Mouse (Mus musculus): ENCODE data around the gene Mdga1.
"Not testable (repeated sequence)": the region's sequence is repeated elsewhere in the genome, so short reads cannot be mapped to it uniquely, and the experiment has no call there.

The Mdga1 gene

DNA sequence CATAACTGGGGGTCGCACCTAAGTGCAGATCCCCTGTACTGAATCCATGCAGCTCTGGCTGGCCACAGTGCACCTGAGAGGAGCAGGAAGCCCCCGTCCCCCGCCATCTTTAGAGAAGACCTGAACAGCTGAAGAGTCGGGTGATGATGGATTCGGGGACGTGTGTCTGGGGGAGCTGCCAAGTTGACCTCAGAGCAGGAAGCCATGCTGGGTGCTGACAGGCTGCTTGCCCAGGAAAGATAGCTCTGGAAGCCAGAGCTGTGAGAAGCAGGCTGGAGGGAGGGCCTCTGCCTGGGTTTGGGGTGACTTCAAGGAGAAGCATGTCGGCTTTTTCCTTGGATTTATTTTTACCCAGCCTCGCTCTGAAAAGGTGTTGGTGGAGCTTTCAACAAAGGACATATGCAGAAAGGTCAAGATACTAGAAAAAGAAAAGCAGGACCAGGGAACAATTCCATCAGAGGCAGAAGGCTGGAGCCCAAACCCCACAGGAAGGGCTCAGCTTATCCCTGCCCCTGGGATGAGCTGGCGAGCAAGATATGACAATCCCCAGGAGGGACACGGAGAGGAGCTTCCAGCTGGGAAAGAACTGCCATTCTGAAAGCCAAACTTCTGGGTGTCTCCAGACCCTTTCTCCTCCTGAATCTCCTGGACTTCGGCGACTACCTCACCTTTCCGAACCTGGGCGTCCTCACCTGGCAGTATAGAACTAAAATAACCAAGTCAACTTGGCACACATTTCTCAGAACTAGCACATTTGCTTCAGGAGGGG lies 146.3 kb downstream of the Mdga1 start:
- in situ Hi-C loops (cut with MboI; ENCODE audit: unreplicated experiment in 2 of 2) = no loop called here

DNA sequence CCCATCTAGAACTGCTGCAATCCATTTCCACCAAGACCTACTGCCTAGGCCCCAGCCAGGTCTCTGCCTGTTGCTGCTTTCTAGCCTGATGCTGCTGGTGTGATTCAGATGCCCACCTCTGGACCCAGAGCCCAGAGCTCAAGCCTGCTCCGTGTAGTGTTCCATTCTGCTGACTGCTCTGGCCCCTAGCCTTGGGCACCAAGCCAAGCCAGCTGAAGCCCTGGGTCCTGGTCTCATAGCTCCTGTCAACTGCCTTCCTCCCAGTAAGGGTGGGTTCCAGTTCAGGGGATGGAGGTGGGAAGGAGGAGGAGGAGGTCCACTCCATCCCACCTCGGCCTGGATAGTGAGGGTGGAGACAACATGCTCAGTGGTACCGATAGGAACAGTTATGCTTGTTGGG lies 150.3 kb downstream of the Mdga1 start:
- in situ Hi-C loops (cut with MboI; ENCODE audit: unreplicated experiment in 2 of 2) = no loop called here

DNA sequence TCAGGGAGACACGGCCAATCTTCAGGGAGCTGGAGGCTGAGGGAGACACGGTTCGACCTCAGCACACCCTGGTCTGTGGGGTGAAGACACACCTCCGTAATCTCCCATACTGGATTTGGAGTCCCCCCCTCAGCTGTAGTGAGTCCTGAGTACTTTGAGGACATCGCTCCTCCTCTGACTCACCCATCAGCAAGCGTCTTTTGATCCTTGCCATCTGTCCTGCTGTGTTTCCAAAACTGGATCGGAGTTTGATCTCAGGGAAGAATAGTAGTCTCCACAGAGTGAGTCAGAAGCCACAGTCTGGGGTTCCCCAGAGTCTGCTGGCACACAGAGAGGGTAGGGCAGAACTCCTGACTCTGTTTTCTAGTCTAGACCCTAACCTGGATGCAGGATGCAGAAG lies 150.9 kb downstream of the Mdga1 start:
- in situ Hi-C loops (cut with MboI; ENCODE audit: unreplicated experiment in 2 of 2) = no loop called here

DNA sequence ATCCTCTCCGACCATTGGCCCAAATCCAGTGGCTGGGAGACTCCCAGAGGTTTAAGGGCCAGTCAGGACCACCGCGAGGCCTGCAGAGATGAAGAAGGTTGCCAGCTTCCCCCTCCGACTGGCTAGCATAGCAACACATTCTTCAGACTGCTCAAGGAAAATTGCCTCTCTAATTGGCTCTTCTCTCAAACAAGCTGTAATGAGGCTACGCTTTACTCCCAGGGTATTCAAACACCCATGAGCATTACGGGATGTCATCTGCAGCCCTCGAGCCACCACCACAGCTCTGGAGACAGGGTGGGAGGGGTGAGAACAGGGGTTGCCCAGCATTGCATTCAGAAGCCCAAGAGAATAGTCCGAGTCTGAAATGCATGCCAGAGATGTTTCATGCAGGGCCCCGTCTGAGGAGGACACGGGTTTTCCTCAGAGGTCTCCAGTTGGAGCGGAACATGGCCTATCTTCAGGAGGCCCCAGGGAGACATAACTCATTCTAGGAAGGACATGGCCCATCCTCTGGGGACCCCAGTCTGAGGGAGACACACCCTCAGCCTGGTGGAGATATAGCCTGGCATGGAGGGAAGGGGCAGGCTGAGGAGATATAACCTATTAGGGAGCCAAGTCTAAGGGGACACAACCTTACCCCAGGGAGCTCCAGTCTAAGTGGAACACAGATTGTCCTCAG lies 151.5 kb downstream of the Mdga1 start:
- in situ Hi-C loops (cut with MboI; ENCODE audit: unreplicated experiment in 2 of 2) = no loop called here

DNA sequence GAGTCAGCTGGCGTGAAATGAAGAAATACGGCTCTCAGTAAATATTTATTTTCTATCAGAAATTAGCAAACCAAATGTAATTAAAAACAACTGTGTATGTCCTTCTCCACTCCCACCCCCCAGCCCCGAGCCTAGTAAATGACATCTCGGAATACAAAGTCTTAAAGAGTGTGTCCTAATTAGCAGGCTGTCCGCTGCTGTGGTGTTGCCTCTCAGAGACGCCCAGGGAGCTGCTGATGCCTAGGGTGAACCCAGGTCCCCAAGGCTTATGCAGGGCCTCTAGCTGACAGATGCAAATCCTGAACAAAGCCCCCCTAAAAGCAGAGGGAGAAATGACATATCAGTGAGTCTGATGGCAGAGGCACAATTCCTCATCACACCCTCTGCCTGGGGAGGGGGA lies 155.1 kb downstream of the Mdga1 start:
- in situ Hi-C loops (cut with MboI; ENCODE audit: unreplicated experiment in 2 of 2) = no loop called here

DNA sequence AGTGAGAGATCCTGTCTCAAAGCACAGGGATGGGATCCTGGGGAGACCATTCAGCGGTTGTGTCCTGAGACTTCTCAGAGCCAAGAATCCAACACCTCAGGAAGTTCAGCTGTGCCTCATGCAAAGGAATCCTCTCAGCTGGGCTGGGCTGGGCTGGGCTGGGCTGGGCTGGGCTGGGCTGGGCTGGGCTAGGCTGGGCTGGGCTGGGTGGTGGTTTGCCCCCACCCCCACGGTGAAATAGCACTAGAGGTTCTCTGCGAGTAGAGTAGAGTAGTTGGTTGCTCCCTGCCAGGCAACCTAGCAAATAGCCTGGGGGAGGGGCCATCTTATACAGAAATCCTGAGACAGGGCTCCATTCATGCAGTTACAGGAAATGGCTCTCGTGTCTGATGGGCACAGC lies 156.6 kb downstream of the Mdga1 start:
- in situ Hi-C loops (cut with MboI; ENCODE audit: unreplicated experiment in 2 of 2) = no loop called here

DNA sequence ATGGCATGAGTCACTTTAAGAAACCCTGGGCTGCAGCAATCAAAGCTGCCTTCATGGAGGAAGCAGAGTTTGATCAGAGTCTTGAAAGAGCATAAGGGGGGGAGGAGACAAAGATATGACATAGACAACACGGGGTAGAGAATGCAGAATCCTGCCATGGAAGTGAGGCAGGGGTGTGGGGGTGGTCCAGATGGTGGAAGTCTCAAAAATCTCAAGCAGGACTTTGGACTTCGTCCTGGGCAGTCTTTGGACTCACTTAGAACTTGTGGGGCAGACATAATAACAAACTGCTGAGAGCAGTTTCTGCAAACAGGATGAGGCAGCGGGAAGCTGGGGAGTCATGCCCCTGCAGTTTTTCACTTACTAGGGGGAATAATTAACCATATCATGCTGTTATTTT lies 166.3 kb downstream of the Mdga1 start:
- in situ Hi-C loops (cut with MboI; ENCODE audit: unreplicated experiment in 2 of 2) = no loop called here

DNA sequence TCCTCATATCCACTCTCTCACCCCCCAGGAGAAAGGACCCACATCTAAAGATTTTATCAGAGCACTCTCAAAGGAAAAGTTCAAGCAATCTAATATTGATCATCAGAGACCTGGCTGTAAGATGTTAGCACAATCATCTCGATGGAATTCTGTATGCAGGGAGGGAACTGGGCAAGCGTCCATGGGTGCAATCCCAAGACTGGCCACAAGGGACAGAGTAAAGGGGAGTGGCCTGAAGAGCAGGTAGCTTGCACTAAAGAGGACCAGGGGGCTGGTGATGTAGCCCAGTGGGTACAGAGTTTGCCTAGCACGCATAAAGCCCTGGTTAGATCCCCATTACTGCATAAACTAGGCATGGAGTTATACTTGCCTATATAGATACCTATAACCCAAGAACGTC lies 168.5 kb downstream of the Mdga1 start:
- in situ Hi-C loops (cut with MboI; ENCODE audit: unreplicated experiment in 2 of 2) = no loop called here

DNA sequence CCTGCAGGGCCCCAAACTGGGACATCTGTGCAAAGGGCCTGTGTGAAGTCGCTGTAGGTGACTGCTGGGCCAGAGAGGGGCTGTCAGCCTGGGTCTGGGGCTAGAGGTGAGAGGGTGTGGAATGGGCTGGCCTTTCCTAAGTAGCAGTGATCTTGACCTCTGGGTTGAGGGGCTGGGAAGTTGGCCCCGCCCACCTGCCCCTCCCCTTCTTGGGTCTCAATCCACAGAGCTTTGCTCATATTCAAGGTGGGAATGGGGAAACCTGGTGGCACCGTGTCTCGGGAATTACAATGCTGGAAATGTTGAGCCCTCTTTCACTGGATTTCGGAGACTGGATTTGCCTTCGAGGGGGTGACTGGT lies 169.8 kb downstream of the Mdga1 start:
- in situ Hi-C loops (cut with MboI; ENCODE audit: unreplicated experiment in 2 of 2) = no loop called here

DNA sequence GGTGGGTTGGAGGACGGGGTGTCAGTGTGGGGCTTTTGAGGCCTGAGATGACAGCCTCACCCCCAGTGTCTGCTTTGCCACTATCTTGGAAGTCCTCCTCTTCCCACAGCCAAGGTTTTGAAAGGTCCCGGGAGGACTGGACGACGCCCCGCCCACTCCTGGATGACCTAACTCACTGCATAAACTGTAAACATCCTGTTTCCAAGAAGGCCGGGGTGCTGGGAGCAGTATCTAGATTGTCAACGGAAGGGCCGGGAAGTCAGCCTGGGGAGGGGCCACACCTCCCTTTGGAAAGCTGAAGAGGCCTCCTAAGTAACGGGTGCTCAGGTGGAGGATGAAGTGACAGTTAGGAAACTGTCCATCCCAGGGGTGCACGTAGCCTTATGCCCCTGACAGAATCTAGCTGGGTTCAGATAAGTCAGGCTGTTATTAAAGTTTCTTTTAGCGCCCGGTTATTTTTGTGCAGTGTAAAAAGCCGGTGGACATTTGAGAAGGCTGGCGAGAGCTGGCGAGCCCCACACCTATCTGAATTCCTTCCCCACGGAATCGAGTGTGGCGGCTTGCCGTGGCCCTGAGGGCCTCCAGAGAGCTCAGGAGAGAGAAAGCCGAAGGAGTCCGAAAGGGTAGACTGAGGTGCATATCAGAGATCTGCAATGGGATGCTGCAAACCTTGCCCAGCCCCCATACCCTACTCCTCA lies 170.3 kb downstream of the Mdga1 start:
- in situ Hi-C loops (cut with MboI; ENCODE audit: unreplicated experiment in 2 of 2) = no loop called here

DNA sequence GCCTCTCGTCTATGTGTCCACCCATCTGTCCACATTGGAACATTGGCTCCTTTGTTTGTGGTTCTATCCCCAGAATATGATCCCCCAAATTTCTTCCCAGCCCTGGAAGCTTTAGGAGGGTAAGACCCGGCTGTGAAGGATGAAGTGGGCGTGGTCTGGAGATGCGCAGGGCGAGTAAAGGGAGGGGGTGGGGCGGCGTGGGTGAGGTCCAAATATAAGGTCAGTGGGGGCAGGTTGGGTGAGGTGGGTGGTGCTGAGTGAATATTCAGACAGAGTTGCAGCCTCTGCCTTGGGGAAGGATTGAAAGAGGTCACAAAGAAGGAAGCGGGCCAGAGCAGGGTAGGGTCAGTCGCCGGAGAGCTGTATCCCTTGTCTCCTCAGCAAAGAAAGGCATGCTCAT lies 171.7 kb downstream of the Mdga1 start:
- in situ Hi-C loops (cut with MboI; ENCODE audit: unreplicated experiment in 2 of 2) = no loop called here

DNA sequence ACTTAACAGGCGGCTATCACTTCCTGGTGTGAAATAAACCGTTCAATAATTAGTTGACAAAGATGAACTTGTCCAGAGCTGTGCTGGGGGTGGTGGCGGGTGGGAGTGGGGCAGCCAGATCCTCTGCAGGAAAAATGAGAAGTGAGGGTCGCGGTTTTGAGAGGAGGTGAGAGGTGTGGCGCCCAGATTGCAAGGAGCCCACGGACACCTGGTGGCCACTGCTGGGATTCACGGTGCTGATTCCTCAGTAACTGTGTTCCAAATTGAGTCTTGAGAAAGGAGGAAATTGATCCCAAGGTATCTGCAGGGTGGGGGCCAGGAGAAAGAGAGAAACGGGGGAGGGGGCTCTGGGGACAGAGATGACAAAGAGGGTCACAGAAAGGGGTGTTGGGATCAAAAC lies 173.1 kb downstream of the Mdga1 start:
- in situ Hi-C loops (cut with MboI; ENCODE audit: unreplicated experiment in 2 of 2) = no loop called here

DNA sequence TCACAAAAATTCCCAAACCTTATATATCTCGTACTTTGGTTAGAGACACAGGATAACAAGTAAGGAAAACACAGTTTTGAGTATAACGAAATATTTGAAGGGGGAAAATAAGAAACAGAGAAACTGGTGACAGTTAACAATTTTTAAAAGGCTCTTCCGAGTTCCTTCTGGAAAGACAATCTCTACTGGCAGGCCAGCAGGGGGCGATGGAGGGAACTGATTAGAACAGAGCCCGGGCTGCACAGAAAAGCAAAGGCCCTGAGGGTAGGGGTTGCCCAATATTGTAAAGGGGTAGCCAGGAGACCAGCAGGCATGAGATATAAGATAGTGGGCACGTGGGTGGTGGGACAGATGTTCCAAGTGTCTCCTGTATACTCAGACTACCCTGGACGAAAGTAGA lies 173.8 kb downstream of the Mdga1 start:
- in situ Hi-C loops (cut with MboI; ENCODE audit: unreplicated experiment in 2 of 2) = no loop called here

DNA sequence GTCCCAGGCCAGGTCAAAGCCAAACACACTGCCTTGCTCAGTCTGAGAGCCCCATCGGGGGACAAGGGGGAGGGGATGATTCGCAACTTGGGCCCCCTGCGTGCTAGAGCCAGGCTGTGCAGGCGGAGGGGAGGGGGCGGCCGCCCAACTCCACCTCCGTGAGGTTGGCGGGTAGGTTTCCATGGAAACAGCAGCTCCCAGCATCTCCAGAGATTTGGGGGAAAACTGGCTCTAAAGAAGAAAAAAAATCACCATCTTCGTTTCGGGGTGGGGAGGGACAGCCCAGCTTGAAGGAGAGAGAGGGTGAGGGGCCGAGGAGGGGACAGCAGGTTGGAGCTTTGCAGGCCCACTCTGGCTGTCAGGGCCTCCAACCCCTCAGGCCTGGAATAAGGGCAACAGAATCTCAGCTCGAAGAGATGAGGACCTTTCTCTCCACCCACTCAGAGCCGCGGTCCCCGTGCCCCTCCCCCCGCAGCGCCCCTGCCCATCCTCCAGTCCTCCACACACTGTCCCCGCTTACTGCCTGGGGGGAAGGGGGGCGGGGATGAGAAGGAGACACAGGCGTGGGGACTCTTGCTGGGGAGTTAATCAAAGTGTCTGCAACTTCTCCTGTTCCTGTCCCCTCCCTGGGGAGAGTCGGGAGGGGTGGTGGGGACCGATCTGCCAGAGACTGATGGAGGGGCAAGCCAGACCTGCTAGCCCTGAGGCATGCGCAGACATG lies 174.7 kb downstream of the Mdga1 start:
- in situ Hi-C loops (cut with MboI; ENCODE audit: unreplicated experiment in 2 of 2) = no loop called here

DNA sequence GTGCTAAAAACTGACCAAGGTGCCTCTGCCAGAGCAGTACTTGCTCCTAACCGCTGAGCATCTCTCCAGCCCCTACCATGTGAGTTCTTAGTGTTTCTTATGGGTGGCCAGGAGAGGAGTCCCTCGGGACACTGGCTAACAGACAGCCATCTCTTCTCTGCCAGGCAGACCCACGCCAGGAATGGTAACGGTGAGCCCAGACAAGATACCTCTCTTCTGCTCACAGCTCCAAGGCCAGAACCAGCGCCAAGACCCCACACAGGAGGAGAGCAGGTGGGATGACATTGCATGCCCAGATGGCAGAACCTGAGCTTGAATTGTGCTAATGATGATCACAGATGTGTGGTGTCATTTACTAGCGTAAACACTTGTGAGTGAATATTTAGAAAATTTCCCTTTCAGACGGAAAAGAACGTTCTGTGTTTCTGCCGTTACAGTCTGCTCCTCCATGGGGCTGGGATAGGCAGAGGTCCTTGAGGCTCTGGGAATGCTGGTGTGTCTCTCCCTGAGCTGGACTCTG lies 178.3 kb downstream of the Mdga1 start:
- in situ Hi-C loops (cut with MboI; ENCODE audit: unreplicated experiment in 2 of 2) = loop anchor here in 1 of 2 experiments (5.0 kb wide), 1 partner anchor 91 kb away; no protein-coding TSS in a partner anchor

DNA sequence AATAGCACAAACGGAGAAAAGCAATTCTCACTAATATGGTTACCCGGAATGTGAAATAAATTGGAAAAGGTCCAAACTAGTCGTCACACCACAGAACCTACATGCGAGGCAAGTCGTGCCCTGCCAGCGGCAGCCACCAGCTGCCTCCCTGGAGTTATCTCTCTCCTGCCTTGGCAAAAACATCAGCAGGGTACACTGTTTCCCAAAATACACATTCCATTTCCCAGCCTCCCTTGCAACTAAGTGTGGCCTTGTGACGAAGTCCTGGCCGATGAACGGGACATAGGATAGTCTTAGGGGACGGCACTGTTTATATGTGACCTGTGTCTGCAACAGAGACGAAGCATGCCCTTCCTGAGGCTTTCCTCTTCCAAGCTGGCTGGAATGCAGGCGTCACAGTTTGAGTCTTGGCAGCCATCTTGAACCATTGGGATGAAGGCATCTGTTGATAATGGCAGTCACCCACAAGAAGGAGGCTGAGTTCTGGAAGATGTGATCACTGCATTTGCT lies 179.6 kb downstream of the Mdga1 start:
- in situ Hi-C loops (cut with MboI; ENCODE audit: unreplicated experiment in 2 of 2) = loop anchor here in 1 of 2 experiments (5.0 kb wide), 1 partner anchor 92 kb away; no protein-coding TSS in a partner anchor

DNA sequence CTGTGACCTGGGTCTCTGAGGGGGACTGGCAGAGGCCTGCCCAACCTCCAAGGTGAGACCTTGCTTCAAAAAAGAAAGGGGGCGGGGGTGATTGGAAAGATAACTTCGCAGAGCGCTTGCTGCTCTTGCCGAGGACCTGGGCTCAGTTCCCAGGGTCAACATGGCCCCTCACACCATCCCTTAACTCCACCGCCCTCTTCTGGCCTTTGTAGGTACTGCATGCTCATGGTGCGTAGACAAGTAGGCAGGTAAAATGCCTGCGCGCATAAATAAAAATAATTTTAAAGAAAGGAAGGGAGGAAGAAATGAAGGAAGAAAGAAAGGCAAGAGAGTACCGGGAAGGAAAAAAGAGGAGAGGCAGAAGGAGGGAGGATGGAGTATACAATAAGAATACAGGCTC lies 180.2 kb downstream of the Mdga1 start:
- in situ Hi-C loops (cut with MboI; ENCODE audit: unreplicated experiment in 2 of 2) = loop anchor here in 1 of 2 experiments (5.0 kb wide), 1 partner anchor 93 kb away; no protein-coding TSS in a partner anchor

DNA sequence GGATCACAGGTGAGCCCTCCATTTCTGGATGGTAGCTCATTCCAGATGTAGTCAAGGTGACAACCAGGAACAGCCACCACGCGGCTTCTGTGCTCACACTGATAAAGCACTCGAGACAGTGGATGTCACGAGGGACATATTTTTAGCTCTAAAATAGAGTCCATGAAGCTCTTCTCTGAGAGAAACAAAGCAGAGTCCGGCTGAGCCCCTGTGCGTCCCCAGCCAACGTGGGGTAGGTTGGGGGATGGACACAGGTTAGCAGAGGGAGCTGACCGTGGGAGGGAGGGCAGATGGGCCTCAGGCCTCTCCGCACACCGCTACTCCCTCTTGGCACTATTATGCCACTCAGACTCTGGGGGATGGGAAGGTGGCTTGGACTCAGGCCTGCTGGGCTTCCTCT lies 181.3 kb downstream of the Mdga1 start:
- in situ Hi-C loops (cut with MboI; ENCODE audit: unreplicated experiment in 2 of 2) = no loop called here

DNA sequence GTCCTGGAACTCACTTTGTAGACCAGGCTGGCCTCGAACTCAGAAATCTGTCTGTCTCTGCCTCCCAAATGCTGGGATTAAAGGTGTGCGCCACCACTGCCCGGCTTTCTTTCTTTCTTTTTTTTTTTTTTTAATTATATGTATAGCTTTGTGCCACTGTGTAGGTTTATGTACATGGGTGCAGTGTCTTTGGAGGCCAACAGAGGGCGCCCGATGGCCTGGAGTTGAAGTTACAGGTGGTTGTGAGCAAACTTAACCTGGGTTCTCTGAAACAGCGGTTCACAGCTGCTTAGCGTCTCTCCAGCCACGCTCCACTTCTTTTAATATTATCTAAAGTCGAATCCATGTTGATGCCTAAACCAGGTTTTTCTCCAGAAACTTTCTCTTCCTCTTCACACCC lies 185.1 kb downstream of the Mdga1 start:
- in situ Hi-C loops (cut with MboI; ENCODE audit: unreplicated experiment in 2 of 2) = no loop called here

DNA sequence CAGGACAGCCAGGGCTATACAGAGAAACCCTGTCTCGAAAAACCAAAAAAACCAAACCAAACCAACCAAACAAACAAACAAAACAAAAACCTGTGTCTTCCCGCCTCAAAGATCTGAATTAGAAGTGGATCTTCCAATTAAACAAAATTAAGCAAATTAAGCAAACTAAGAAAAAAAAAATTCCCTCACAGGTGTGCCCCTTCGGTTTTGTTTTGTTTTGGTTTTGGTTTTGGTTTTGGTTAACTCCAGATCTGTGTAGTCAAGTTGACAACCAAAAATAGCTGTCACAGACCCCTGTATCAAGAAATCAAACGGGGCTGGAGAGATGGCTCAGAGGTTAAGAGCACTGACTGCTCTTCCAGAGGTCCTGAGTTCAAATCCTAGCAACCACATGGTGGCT lies 188.4 kb downstream of the Mdga1 start:
- in situ Hi-C loops (cut with MboI; ENCODE audit: unreplicated experiment in 2 of 2) = not testable (repeated sequence)

Data from v-Abl transformed pro-B cells (cell line).